Mouse (Mus musculus): ENCODE results near the gene Olfr427. TPM values are rescaled to one million over a fixed set of nuclear protein-coding genes. Genes with fewer than 3 reads are reported as not detected.

Gene Olfr427
- total and polyA plus RNA-seq, 2 experiments from 2014 or later = not detected

DNA sequence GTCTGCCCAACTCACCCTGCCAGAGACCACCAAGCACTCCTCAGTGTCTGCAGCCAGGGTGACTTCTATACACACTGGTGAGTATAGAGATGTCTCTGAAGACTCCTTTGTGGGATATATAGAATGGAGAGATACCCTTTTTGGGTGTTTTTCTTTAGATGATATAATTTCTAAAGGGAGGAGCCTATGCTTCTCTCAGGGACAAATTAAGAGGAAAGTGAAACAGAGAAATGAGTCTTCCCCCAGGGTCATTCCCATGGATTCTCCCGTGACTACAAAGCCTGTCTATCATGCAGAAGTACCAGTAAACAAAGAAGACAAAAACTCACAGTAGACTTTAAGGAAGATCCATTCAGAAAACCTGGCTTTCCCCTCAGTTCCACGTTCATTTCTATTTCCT lies 24.4 kb downstream of the Olfr427 start, which contains the start of gene Olfr231:
Gene Olfr231 (minus strand): TSS at position 101 of the 400 bp plus-strand sequence.
- Histone ChIP-seq H3K27ac (ENCODE audit: low read depth, low read length) (no peak within 1 kb of the TSS), H3K4me3 (ENCODE audit: low read depth, low read length) (no peak within 1 kb of the TSS), H3K9ac (replicated peaks; ENCODE audit: low read length, poor library complexity, severe bottlenecking) (no peak within 1 kb of the TSS), H3K36me3 (ENCODE audit: insufficient read depth, low read length) (no peaks in the 10 kb centered on the region), H3K27me3 (ENCODE audit: insufficient read depth, low read length) (no peaks in the 10 kb centered on the region), H3K9me3 (ENCODE audit: low read length) (no peaks in the 10 kb centered on the region), H3K4me1 (ENCODE audit: insufficient read depth, low read length) (no peaks in the 10 kb centered on the region), H3K4me2 (ENCODE audit: low read depth, low read length, poor library complexity, severe bottlenecking) (no peak within 1 kb of the TSS)
- WGBS = 51% methylated on average over 2 of the region's 2 CpGs
- no peak for DNase-seq (ENCODE audit: low spot score)
- ATAC-seq (ENCODE audit: low FRiP score) = no peak
- TF ChIP-seq CTCF (IDR thresholded peaks at IDR 0.05) = no peak

DNA sequence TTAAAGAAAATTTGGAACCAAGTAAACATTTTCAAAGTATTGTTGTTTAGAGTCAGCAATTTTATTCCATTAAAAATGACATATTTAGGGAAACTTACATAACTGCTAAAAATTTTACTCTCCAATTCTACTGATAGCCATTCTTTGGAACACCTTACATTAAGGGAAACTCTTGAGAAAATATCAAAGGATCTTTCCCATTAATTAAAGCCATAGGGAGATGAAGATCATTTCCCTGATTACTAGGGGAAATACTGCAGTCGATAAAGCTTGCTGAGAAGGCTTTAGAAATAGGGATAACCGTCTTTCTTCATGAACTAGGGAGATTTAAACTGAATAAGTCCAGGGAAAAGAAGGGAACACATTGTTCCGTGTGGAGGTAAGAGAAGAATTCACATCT lies 34.5 kb downstream of the Olfr427 start, which contains the start of gene Olfr424:
Gene Olfr424 (plus strand): TSS at position 301 of the 400 bp plus-strand sequence.
- no peak for ATAC-seq (ENCODE audit: low FRiP score)
- TF ChIP-seq CTCF (IDR thresholded peaks at IDR 0.05) = no peak
- H3K4me2 ChIP-seq (ENCODE audit: low read depth, low read length, poor library complexity, severe bottlenecking) = no peak within 1 kb of the TSS
- no peaks in the 10 kb centered on the region for H3K36me3 ChIP-seq (ENCODE audit: insufficient read depth, low read length)
- H3K27ac ChIP-seq (ENCODE audit: low read depth, low read length) = no peak within 1 kb of the TSS
- WGBS = 68% methylated on average over 3 of the region's 3 CpGs
- no peak for DNase-seq (ENCODE audit: low spot score)
- H3K9me3 ChIP-seq (ENCODE audit: low read length) = no peaks in the 10 kb centered on the region
- H3K27me3 ChIP-seq (ENCODE audit: insufficient read depth, low read length) = no peaks in the 10 kb centered on the region
- H3K9ac ChIP-seq (replicated peaks; ENCODE audit: low read length, poor library complexity, severe bottlenecking) = no peak within 1 kb of the TSS
- H3K4me1 ChIP-seq (ENCODE audit: insufficient read depth, low read length) = no peaks in the 10 kb centered on the region
- no peak within 1 kb of the TSS for H3K4me3 ChIP-seq (ENCODE audit: low read depth, low read length)

DNA sequence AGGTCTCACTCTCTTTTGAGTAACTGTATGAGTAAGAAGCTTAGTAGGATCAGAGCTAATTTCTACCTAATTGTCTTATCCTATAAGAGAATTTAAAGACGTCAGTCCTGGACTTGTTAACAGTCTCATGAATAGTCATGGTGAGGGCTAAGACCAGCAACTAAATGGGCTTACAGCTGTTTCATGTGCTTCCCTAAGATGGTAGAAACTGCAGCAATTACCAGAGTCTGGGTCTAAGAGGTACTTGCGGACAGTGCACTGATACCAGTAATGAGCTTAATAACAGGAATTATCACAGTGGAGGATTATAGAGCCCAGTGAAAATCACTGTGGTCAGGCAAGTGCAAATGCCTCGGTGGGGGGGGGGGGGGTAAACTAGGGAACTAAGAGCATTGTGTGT lies 35.3 kb downstream of the Olfr427 start:
- no peak for ATAC-seq (ENCODE audit: low FRiP score)
- Histone ChIP-seq H3K36me3 (ENCODE audit: insufficient read depth, low read length) (no peaks in the 10 kb centered on the region), H3K9ac (replicated peaks; ENCODE audit: low read length, poor library complexity, severe bottlenecking) (no peak overlapping the region), H3K4me2 (ENCODE audit: low read depth, low read length, poor library complexity, severe bottlenecking) (no peak overlapping the region), H3K4me1 (ENCODE audit: insufficient read depth, low read length) (no peaks in the 10 kb centered on the region), H3K9me3 (ENCODE audit: low read length) (no peaks in the 10 kb centered on the region), H3K27ac (ENCODE audit: low read depth, low read length) (no peak overlapping the region), H3K27me3 (ENCODE audit: insufficient read depth, low read length) (no peaks in the 10 kb centered on the region), H3K4me3 (ENCODE audit: low read depth, low read length) (no peak overlapping the region)
- 49% methylated on average over 3 of the region's 3 CpGs for WGBS
- DNase-seq (ENCODE audit: low spot score) = no peak
- no peak for TF ChIP-seq CTCF (IDR thresholded peaks at IDR 0.05)

DNA sequence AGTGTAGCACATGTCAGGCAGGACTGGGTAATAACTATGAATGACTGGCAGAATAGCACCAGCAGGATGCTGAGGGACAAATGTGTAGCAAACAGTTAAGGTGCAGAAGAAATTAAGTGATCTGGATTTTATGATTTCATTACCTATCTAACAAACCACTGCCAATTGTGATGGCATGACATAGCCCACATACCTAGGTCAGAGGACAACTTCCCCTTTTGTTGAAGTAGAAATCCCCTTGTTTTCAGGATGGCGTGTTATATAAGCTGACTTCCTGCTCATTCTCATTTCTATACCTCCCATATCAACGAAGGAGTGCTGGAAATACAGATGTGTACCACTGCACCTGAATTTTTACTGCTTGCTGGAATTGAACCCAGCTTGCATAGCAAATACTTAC lies 44.7 kb downstream of the Olfr427 start:
- 86% methylated on average over 2 of the region's 2 CpGs for WGBS
- no peak overlapping the region for H3K9ac ChIP-seq (replicated peaks; ENCODE audit: low read length, poor library complexity, severe bottlenecking)
- no peaks in the 10 kb centered on the region for H3K4me1 ChIP-seq (ENCODE audit: insufficient read depth, low read length)
- no peak for ATAC-seq (ENCODE audit: low FRiP score)
- H3K27me3 ChIP-seq (ENCODE audit: insufficient read depth, low read length) = no peaks in the 10 kb centered on the region
- no peaks in the 10 kb centered on the region for H3K36me3 ChIP-seq (ENCODE audit: insufficient read depth, low read length)
- no peak for DNase-seq (ENCODE audit: low spot score)
- H3K9me3 ChIP-seq (ENCODE audit: low read length) = no peaks in the 10 kb centered on the region
- TF ChIP-seq CTCF (IDR thresholded peaks at IDR 0.05) = no peak
- no peak overlapping the region for H3K4me2 ChIP-seq (ENCODE audit: low read depth, low read length, poor library complexity, severe bottlenecking)
- no peak overlapping the region for H3K27ac ChIP-seq (ENCODE audit: low read depth, low read length)
- H3K4me3 ChIP-seq (ENCODE audit: low read depth, low read length) = no peak overlapping the region

DNA sequence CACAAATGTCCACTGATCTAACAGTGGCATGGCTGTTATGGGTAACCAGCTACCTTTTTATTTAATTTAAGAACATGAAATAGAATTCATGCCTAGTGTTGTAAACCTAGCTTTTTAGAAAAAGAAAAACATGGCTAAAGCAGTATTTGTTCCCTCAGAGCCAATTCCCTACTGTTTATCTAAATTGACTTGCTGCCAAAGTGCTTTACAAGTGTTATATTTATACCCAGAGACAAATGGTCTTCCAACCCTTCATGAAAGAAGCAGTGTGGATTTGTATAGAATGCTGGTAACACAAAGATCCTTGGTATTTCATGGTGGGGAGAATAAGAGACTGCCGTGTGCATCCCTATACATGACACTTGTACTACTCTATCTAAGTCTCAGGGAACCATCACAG lies 50.0 kb downstream of the Olfr427 start:
- no peak for ATAC-seq (ENCODE audit: low FRiP score)
- no peak overlapping the region for H3K27ac ChIP-seq (ENCODE audit: low read depth, low read length)
- TF ChIP-seq CTCF (IDR thresholded peaks at IDR 0.05) = no peak
- H3K9me3 ChIP-seq (ENCODE audit: low read length) = no peaks in the 10 kb centered on the region
- no peak for DNase-seq (ENCODE audit: low spot score)
- no peak overlapping the region for H3K4me2 ChIP-seq (ENCODE audit: low read depth, low read length, poor library complexity, severe bottlenecking)
- no peaks in the 10 kb centered on the region for H3K36me3 ChIP-seq (ENCODE audit: insufficient read depth, low read length)
- 83% methylated on average over 1 of the region's 1 CpGs for WGBS
- H3K4me3 ChIP-seq (ENCODE audit: low read depth, low read length) = no peak overlapping the region
- no peak overlapping the region for H3K9ac ChIP-seq (replicated peaks; ENCODE audit: low read length, poor library complexity, severe bottlenecking)
- H3K4me1 ChIP-seq (ENCODE audit: insufficient read depth, low read length) = no peaks in the 10 kb centered on the region
- H3K27me3 ChIP-seq (ENCODE audit: insufficient read depth, low read length) = no peaks in the 10 kb centered on the region

DNA sequence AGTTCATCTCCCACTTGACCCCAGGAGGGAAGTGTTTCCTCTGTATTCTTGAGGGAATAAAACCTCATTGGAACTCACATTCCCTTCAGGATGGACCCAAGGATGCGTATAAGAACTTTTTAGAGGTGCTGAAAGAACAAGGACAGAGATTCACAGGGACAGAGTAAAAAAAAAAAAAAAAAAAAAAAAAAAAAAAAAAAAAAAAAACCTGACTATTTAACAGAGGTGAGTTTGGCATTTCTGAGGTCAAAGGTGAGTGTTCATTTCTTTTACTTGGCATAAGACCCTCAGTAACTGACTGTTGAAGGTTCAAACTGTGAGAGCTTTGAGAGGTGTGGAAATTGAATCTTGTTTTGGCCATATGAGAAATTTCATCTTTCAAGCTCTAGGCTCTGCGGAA lies 52.6 kb downstream of the Olfr427 start:
- no peak for ATAC-seq (ENCODE audit: low FRiP score)
- H3K4me3 ChIP-seq (ENCODE audit: low read depth, low read length) = no peak overlapping the region
- H3K4me2 ChIP-seq (ENCODE audit: low read depth, low read length, poor library complexity, severe bottlenecking) = no peak overlapping the region
- no peak overlapping the region for H3K27ac ChIP-seq (ENCODE audit: low read depth, low read length)
- no peaks in the 10 kb centered on the region for H3K36me3 ChIP-seq (ENCODE audit: insufficient read depth, low read length)
- no peaks in the 10 kb centered on the region for H3K4me1 ChIP-seq (ENCODE audit: insufficient read depth, low read length)
- no peak for TF ChIP-seq CTCF (IDR thresholded peaks at IDR 0.05)
- no peaks in the 10 kb centered on the region for H3K27me3 ChIP-seq (ENCODE audit: insufficient read depth, low read length)
- whole genome bisulfite sequencing = 85% methylated on average over 2 of the region's 2 CpGs
- no peak overlapping the region for H3K9ac ChIP-seq (replicated peaks; ENCODE audit: low read length, poor library complexity, severe bottlenecking)
- no peaks in the 10 kb centered on the region for H3K9me3 ChIP-seq (ENCODE audit: low read length)
- no peak for DNase-seq (ENCODE audit: low spot score)

Other genes with a start within 250 kb of the Olfr427 start
- gene Ifi211, start 183.8 kb upstream of the Olfr427 start, total RNA-seq (2014; rRNA removed) = 0.80 TPM in 1 of 2 replicates, not detected in the other
- 0.34 and 0.48 TPM in 2 replicates for gene Ifi211, start 183.8 kb upstream of the Olfr427 start, polyA plus RNA-seq (2015; fragmentation: Nextera tagmentation; extraction: Ambion mirVana)
- 0.19 and 0.27 TPM in 2 replicates for gene Mndal, start 154.4 kb upstream of the Olfr427 start, total RNA-seq (2014; rRNA removed)
- gene Mndal, start 154.4 kb upstream of the Olfr427 start, polyA plus RNA-seq (2015; fragmentation: Nextera tagmentation; extraction: Ambion mirVana) = 1.5 and 1.8 TPM in 2 replicates
- gene Ifi203, start 154.2 kb upstream of the Olfr427 start, total RNA-seq (2014; rRNA removed) = 0.99 and 1.5 TPM in 2 replicates
- gene Ifi203, start 154.2 kb upstream of the Olfr427 start, polyA plus RNA-seq (2015; fragmentation: Nextera tagmentation; extraction: Ambion mirVana) = 0.31 and 1.4 TPM in 2 replicates
- gene Ifi202b, start 114.1 kb upstream of the Olfr427 start, total RNA-seq (2014; rRNA removed) = not detected in 2 replicates
- gene Ifi202b, start 114.1 kb upstream of the Olfr427 start, polyA plus RNA-seq (2015; fragmentation: Nextera tagmentation; extraction: Ambion mirVana) = not detected in 2 replicates
- 0.11 TPM in 1 of 2 replicates, not detected in the other for gene Ifi205, start 65.1 kb upstream of the Olfr427 start, total RNA-seq (2014; rRNA removed)
- not detected in 2 replicates for gene Ifi205, start 65.1 kb upstream of the Olfr427 start, polyA plus RNA-seq (2015; fragmentation: Nextera tagmentation; extraction: Ambion mirVana)
- not detected in 2 replicates for gene Olfr433, start 56.2 kb upstream of the Olfr427 start, total RNA-seq (2014; rRNA removed)
- gene Olfr433, start 56.2 kb upstream of the Olfr427 start, polyA plus RNA-seq (2015; fragmentation: Nextera tagmentation; extraction: Ambion mirVana) = not detected in 2 replicates
- not detected in 2 replicates for gene Olfr432, start 47.7 kb upstream of the Olfr427 start, total RNA-seq (2014; rRNA removed)
- gene Olfr432, start 47.7 kb upstream of the Olfr427 start, polyA plus RNA-seq (2015; fragmentation: Nextera tagmentation; extraction: Ambion mirVana) = not detected in 2 replicates
- not detected in 2 replicates for gene Olfr430, start 30.3 kb upstream of the Olfr427 start, total RNA-seq (2014; rRNA removed)
- not detected in 2 replicates for gene Olfr430, start 30.3 kb upstream of the Olfr427 start, polyA plus RNA-seq (2015; fragmentation: Nextera tagmentation; extraction: Ambion mirVana)
- gene Olfr429, start 12.6 kb upstream of the Olfr427 start, total RNA-seq (2014; rRNA removed) = not detected in 2 replicates
- 0.10 TPM in 1 of 2 replicates, not detected in the other for gene Olfr429, start 12.6 kb upstream of the Olfr427 start, polyA plus RNA-seq (2015; fragmentation: Nextera tagmentation; extraction: Ambion mirVana)
- not detected in 2 replicates for gene Olfr231, start 24.3 kb downstream of the Olfr427 start, total RNA-seq (2014; rRNA removed)
- not detected in 2 replicates for gene Olfr231, start 24.3 kb downstream of the Olfr427 start, polyA plus RNA-seq (2015; fragmentation: Nextera tagmentation; extraction: Ambion mirVana)
- gene Olfr424, start 34.6 kb downstream of the Olfr427 start, total RNA-seq (2014; rRNA removed) = not detected in 2 replicates
- gene Olfr424, start 34.6 kb downstream of the Olfr427 start, polyA plus RNA-seq (2015; fragmentation: Nextera tagmentation; extraction: Ambion mirVana) = not detected in 2 replicates
- not detected in 2 replicates for gene Olfr420, start 58.7 kb downstream of the Olfr427 start, total RNA-seq (2014; rRNA removed)
- not detected in 2 replicates for gene Olfr420, start 58.7 kb downstream of the Olfr427 start, polyA plus RNA-seq (2015; fragmentation: Nextera tagmentation; extraction: Ambion mirVana)
- 0.16 and 0.19 TPM in 2 replicates for gene Spta1, start 75.9 kb downstream of the Olfr427 start, total RNA-seq (2014; rRNA removed)
- gene Spta1, start 75.9 kb downstream of the Olfr427 start, polyA plus RNA-seq (2015; fragmentation: Nextera tagmentation; extraction: Ambion mirVana) = 0.04 TPM in 1 of 2 replicates, not detected in the other
- not detected in 2 replicates for gene Olfr419, start 155.2 kb downstream of the Olfr427 start, total RNA-seq (2014; rRNA removed)
- gene Olfr419, start 155.2 kb downstream of the Olfr427 start, polyA plus RNA-seq (2015; fragmentation: Nextera tagmentation; extraction: Ambion mirVana) = not detected in 2 replicates
- not detected in 2 replicates for gene Mptx1, start 233.6 kb downstream of the Olfr427 start, total RNA-seq (2014; rRNA removed)
- not detected in 2 replicates for gene Mptx1, start 233.6 kb downstream of the Olfr427 start, polyA plus RNA-seq (2015; fragmentation: Nextera tagmentation; extraction: Ambion mirVana)